Mouse (Mus musculus) cerebellum, adult 2 months (tissue): ENCODE measurements around the gene Bmper.

Experiments
- CTCF ChIP-seq: fragments of 200-500 bp; IDR thresholded peaks from 2 replicates; pipeline ENCODE4 v1.5.1; 2011; ENCODE audit warnings: low read depth, mild to moderate bottlenecking, control low read depth, low read length, moderate library complexity, borderline replicate concordance; ENCODE audit not compliant: insufficient read depth
- POLR2A ChIP-seq: fragments of 200-500 bp; IDR thresholded peaks from 2 replicates; pipeline ENCODE4 v1.6.1; 2011; ENCODE audit warnings: low read length, control low read depth, borderline replicate concordance; ENCODE audit not compliant: insufficient read depth

DNA sequence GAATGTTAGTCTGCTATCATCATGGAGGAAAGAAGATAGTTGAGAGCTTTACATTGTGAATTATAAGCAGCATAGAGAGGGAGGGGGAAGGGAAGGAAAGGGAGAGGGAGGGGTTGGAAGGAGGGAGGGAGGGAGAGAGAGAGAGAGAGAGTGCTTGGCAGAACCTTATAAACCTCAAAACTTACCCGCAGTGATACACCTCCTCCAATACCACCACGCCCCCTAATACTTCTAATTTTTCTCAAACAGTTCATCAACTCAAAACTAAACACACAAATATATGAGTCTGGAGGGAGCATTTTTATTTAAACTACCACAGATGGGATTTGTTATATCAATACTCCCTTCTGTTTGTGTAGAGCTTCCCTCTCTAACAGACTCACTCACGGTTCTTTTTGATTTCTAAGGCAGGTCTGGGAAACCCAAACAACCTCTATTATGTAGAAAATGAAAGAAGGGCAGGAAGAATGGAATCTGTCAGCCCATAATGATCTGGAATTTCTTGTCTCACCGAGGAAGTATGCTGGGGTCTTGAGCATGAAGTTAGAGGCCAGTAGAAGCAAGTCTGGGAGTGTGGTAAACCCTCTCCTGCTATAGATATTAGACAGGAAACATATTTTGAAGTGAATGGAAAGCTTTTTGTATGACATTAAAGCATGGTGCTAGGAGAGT, 152.0 kb downstream of the Bmper start:
- TF ChIP-seq CTCF (no peak), POLR2A (no peak)
